Mouse (Mus musculus): ENCODE measurements around the gene Hydin.

DNA sequence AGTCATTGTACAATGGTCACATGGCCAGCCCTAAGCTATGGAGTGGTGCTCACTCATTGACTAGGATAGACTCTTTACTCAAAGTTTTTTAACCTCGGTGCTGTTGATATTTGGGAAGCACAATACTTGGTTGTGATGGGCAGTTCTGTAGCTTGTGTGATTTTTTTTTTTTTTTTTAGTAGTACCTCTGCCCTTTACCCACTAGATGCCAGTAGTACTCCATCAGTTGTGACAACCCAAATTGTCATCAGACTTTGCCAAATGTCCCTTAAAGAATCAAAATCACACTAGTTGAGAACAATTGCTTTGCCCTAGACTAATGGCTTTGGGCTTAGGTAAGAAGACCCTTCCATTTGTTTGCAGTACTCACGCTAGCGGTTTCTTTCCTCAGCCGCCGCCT is 353.1 kb downstream of the Hydin start:
- TF ChIP-seq CTCF (IDR thresholded peaks at IDR 0.05; ENCODE audit: borderline replicate concordance, extremely low read depth, insufficient read depth, insufficient read length) (no peak), POLR2A (IDR thresholded peaks at IDR 0.05; ENCODE audit: borderline replicate concordance, extremely low read depth, insufficient read depth, insufficient read length, poor library complexity, severe bottlenecking) (no peak)

Data from brain, embryonic 14.5 days (tissue).